Mouse (Mus musculus): ENCODE data around the gene Ccnb1ip1.

DNA sequence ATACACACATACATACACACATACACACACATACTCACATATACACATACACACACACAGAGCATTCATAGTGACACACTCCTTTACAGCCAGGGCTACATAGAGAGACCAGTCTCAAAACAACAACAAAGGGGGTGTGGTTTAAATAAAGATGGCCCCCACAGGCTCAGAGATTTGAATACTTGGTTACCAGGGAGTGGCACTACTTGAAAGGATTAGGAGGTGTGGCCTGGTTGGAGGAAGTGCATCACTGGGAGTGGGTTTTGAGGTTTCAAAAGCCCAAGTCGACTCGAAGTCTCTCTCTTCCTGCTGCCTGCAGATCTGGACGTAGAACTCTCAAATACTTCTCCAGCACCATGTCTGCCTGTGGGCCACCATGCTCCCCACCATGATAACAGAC, 25.4 kb downstream of the Ccnb1ip1 start:
- TF ChIP-seq POLR2A (IDR thresholded peaks at IDR 0.05; ENCODE audit: borderline replicate concordance, insufficient read depth, low read length) (no peak), CTCF (IDR thresholded peaks at IDR 0.05; ENCODE audit: borderline replicate concordance, insufficient read depth, low read depth, low read length) (no peak)

Data from cerebellum, adult 2 months (tissue).